Mouse (Mus musculus) cerebellum, adult 18-20 months (tissue): Measurements from ENCODE around the gene Scnn1a.

Experiments used
- DNase-seq, 2 experiments: peaks; one replicate each; pipeline ENCODE4 v3.0.0; 2021

Scnn1a gene

GRCm38 (mm10) chr6:125344866-125345265 is 24.4 kb downstream of the Scnn1a start:
- DNase-seq = no peak

- DNase-seq = no peak
Measured at GRCm38 (mm10) chr6:125345625-125346024, 25.2 kb downstream of the Scnn1a start.

GRCm38 (mm10) chr6:125346029-125346428 is 25.6 kb downstream of the Scnn1a start:
- no peak for DNase-seq

- no peak for DNase-seq
Measured at GRCm38 (mm10) chr6:125348721-125349574, 28.5 kb downstream of the Scnn1a start, which contains the start of gene Tnfrsf1a. Gene Tnfrsf1a, plus strand, starts transcription at chr6:125349362.

- no peak for DNase-seq
Measured at GRCm38 (mm10) chr6:125349575-125350230, 29.2 kb downstream of the Scnn1a start.

GRCm38 (mm10) chr6:125350231-125350994 is 30.0 kb downstream of the Scnn1a start:
- no peak for DNase-seq

GRCm38 (mm10) chr6:125350995-125351324 is 30.5 kb downstream of the Scnn1a start:
- DNase-seq = no peak

- DNase-seq = no peak
Measured at GRCm38 (mm10) chr6:125351368-125352045, 31.0 kb downstream of the Scnn1a start.

- no peak for DNase-seq
Measured at GRCm38 (mm10) chr6:125352046-125352384, 31.6 kb downstream of the Scnn1a start.

GRCm38 (mm10) chr6:125352811-125353210 is 32.4 kb downstream of the Scnn1a start:
- DNase-seq = no peak

GRCm38 (mm10) chr6:125353221-125353620 is 32.8 kb downstream of the Scnn1a start:
- DNase-seq = no peak

- DNase-seq = no peak
Measured at GRCm38 (mm10) chr6:125353655-125354054, 33.2 kb downstream of the Scnn1a start.

GRCm38 (mm10) chr6:125354352-125355151 is 34.1 kb downstream of the Scnn1a start:
- DNase-seq = no peak

- no peak for DNase-seq
Measured at GRCm38 (mm10) chr6:125355197-125355741, 34.8 kb downstream of the Scnn1a start.

- no peak for DNase-seq
Measured at GRCm38 (mm10) chr6:125356264-125356663, 35.8 kb downstream of the Scnn1a start.

GRCm38 (mm10) chr6:125357334-125357733 is 36.9 kb downstream of the Scnn1a start:
- no peak for DNase-seq

GRCm38 (mm10) chr6:125359999-125360398 is 39.5 kb downstream of the Scnn1a start:
- no peak for DNase-seq

GRCm38 (mm10) chr6:125360846-125361245 is 40.4 kb downstream of the Scnn1a start:
- no peak for DNase-seq

GRCm38 (mm10) chr6:125361467-125362291 is 41.2 kb downstream of the Scnn1a start:
- no peak for DNase-seq

- DNase-seq = no peak
Measured at GRCm38 (mm10) chr6:125363021-125363420, 42.6 kb downstream of the Scnn1a start.
